Mouse (Mus musculus): ENCODE data around the gene Ehbp1. TPM values are rescaled to one million over a fixed set of nuclear protein-coding genes. Genes with fewer than 3 reads are reported as not detected.

Gene Ehbp1
- polyA plus RNA-seq, 1 experiment from 2014 or later, result 3.1 TPM

- H3K4me1 ChIP-seq (replicated peaks; ENCODE audit: control insufficient read depth, insufficient read depth, low read length), result no peaks in the 10 kb centered on the region
- ATAC-seq, result no peak
- H3K27ac ChIP-seq (ENCODE audit: low read depth, low read length), result no peak overlapping the region
- H3K36me3 ChIP-seq (ENCODE audit: control insufficient read depth, insufficient read depth), result no peaks in the 10 kb centered on the region
- H3K4me2 ChIP-seq (replicated peaks; ENCODE audit: low read depth), result no peak overlapping the region
- no peak overlapping the region for H3K4me3 ChIP-seq (ENCODE audit: low read depth, low read length)
- no peak for TF ChIP-seq CTCF (IDR thresholded peaks at IDR 0.05; ENCODE audit: low read depth)
- H3K9me3 ChIP-seq (ENCODE audit: control insufficient read depth), result no peaks in the 10 kb centered on the region
- no peaks in the 10 kb centered on the region for H3K27me3 ChIP-seq (replicated peaks; ENCODE audit: control insufficient read depth, insufficient read depth, low read length)
- no peak overlapping the region for H3K9ac ChIP-seq (ENCODE audit: low read depth, low read length)
- WGBS, result 54% methylated on average over 4 of the region's 4 CpGs
Observed at GRCm38 (mm10) chr11:22196776-22197175, 145.3 kb downstream of the Ehbp1 start.

GRCm38 (mm10) chr11:22194607-22195006, 147.5 kb downstream of the Ehbp1 start:
- Histone ChIP-seq H3K9me3 (ENCODE audit: control insufficient read depth) (no peaks in the 10 kb centered on the region), H3K4me1 (replicated peaks; ENCODE audit: control insufficient read depth, insufficient read depth, low read length) (no peaks in the 10 kb centered on the region), H3K27ac (ENCODE audit: low read depth, low read length) (no peak overlapping the region), H3K4me3 (ENCODE audit: low read depth, low read length) (no peak overlapping the region), H3K4me2 (replicated peaks; ENCODE audit: low read depth) (no peak overlapping the region), H3K27me3 (replicated peaks; ENCODE audit: control insufficient read depth, insufficient read depth, low read length) (no peaks in the 10 kb centered on the region), H3K36me3 (ENCODE audit: control insufficient read depth, insufficient read depth) (no peaks in the 10 kb centered on the region), H3K9ac (ENCODE audit: low read depth, low read length) (no peak overlapping the region)
- WGBS, result 56% methylated on average over 3 of the region's 3 CpGs
- no peak for ATAC-seq
- no peak for TF ChIP-seq CTCF (IDR thresholded peaks at IDR 0.05; ENCODE audit: low read depth)

GRCm38 (mm10) chr11:22190576-22190975, 151.5 kb downstream of the Ehbp1 start:
- no peaks in the 10 kb centered on the region for H3K9me3 ChIP-seq (ENCODE audit: control insufficient read depth)
- 76% methylated on average over 3 of the region's 3 CpGs for WGBS
- H3K4me1 ChIP-seq (replicated peaks; ENCODE audit: control insufficient read depth, insufficient read depth, low read length), result no peaks in the 10 kb centered on the region
- no peak overlapping the region for H3K4me2 ChIP-seq (replicated peaks; ENCODE audit: low read depth)
- no peaks in the 10 kb centered on the region for H3K27me3 ChIP-seq (replicated peaks; ENCODE audit: control insufficient read depth, insufficient read depth, low read length)
- ATAC-seq, result no peak
- H3K4me3 ChIP-seq (ENCODE audit: low read depth, low read length), result no peak overlapping the region
- H3K27ac ChIP-seq (ENCODE audit: low read depth, low read length), result no peak overlapping the region
- no peaks in the 10 kb centered on the region for H3K36me3 ChIP-seq (ENCODE audit: control insufficient read depth, insufficient read depth)
- no peak overlapping the region for H3K9ac ChIP-seq (ENCODE audit: low read depth, low read length)
- TF ChIP-seq CTCF (IDR thresholded peaks at IDR 0.05; ENCODE audit: low read depth), result no peak

- no peak overlapping the region for H3K4me2 ChIP-seq (replicated peaks; ENCODE audit: low read depth)
- no peaks in the 10 kb centered on the region for H3K27me3 ChIP-seq (replicated peaks; ENCODE audit: control insufficient read depth, insufficient read depth, low read length)
- H3K36me3 ChIP-seq (ENCODE audit: control insufficient read depth, insufficient read depth), result no peaks in the 10 kb centered on the region
- no peaks in the 10 kb centered on the region for H3K9me3 ChIP-seq (ENCODE audit: control insufficient read depth)
- no peak overlapping the region for H3K4me3 ChIP-seq (ENCODE audit: low read depth, low read length)
- H3K9ac ChIP-seq (ENCODE audit: low read depth, low read length), result no peak overlapping the region
- ATAC-seq, result no peak
- TF ChIP-seq CTCF (IDR thresholded peaks at IDR 0.05; ENCODE audit: low read depth), result no peak
- 66% methylated on average over 3 of the region's 3 CpGs for WGBS
- no peaks in the 10 kb centered on the region for H3K4me1 ChIP-seq (replicated peaks; ENCODE audit: control insufficient read depth, insufficient read depth, low read length)
- no peak overlapping the region for H3K27ac ChIP-seq (ENCODE audit: low read depth, low read length)
Observed at GRCm38 (mm10) chr11:22189970-22190369, 152.1 kb downstream of the Ehbp1 start.

- Histone ChIP-seq H3K9me3 (ENCODE audit: control insufficient read depth) (no peaks in the 10 kb centered on the region), H3K27ac (ENCODE audit: low read depth, low read length) (no peak overlapping the region), H3K27me3 (replicated peaks; ENCODE audit: control insufficient read depth, insufficient read depth, low read length) (no peaks in the 10 kb centered on the region), H3K4me2 (replicated peaks; ENCODE audit: low read depth) (no peak overlapping the region), H3K9ac (ENCODE audit: low read depth, low read length) (no peak overlapping the region), H3K36me3 (ENCODE audit: control insufficient read depth, insufficient read depth) (no peaks in the 10 kb centered on the region), H3K4me1 (replicated peaks; ENCODE audit: control insufficient read depth, insufficient read depth, low read length) (no peaks in the 10 kb centered on the region), H3K4me3 (ENCODE audit: low read depth, low read length) (no peak overlapping the region)
- WGBS, result 78% methylated on average over 8 of the region's 8 CpGs
- TF ChIP-seq CTCF (IDR thresholded peaks at IDR 0.05; ENCODE audit: low read depth), result no peak
- no peak for ATAC-seq
Observed at GRCm38 (mm10) chr11:22181530-22182501, 160.3 kb downstream of the Ehbp1 start.

GRCm38 (mm10) chr11:22180146-22180545, 161.9 kb downstream of the Ehbp1 start:
- H3K27ac ChIP-seq (ENCODE audit: low read depth, low read length), result no peak overlapping the region
- H3K27me3 ChIP-seq (replicated peaks; ENCODE audit: control insufficient read depth, insufficient read depth, low read length), result no peaks in the 10 kb centered on the region

More at GRCm38 (mm10) chr11:22180146-22180545, 161.9 kb downstream of the Ehbp1 start:
- H3K9ac ChIP-seq (ENCODE audit: low read depth, low read length), result no peak overlapping the region
- H3K36me3 ChIP-seq (ENCODE audit: control insufficient read depth, insufficient read depth), result no peaks in the 10 kb centered on the region
- H3K4me2 ChIP-seq (replicated peaks; ENCODE audit: low read depth), result no peak overlapping the region
- no peaks in the 10 kb centered on the region for H3K4me1 ChIP-seq (replicated peaks; ENCODE audit: control insufficient read depth, insufficient read depth, low read length)
- TF ChIP-seq CTCF (IDR thresholded peaks at IDR 0.05; ENCODE audit: low read depth), result no peak
- ATAC-seq, result no peak
- H3K9me3 ChIP-seq (ENCODE audit: control insufficient read depth), result no peaks in the 10 kb centered on the region
- H3K4me3 ChIP-seq (ENCODE audit: low read depth, low read length), result no peak overlapping the region

Data from intestine, postnatal 0 days (tissue).